Mouse (Mus musculus) liver, postnatal 0 days (tissue): ENCODE measurements around the gene Med8.

ENCODE experiments used
- CTCF ChIP-seq: sonication (generic); IDR thresholded peaks from 2 replicates; pipeline ENCODE4 v1.5.1; 2016; ENCODE audit warnings: antibody characterized with exemption, low read depth
- EP300 ChIP-seq: IDR thresholded peaks from 2 replicates; pipeline ENCODE4 v1.6.1; 2016; ENCODE audit warnings: antibody characterized with exemption, low read depth, mild to moderate bottlenecking

DNA sequence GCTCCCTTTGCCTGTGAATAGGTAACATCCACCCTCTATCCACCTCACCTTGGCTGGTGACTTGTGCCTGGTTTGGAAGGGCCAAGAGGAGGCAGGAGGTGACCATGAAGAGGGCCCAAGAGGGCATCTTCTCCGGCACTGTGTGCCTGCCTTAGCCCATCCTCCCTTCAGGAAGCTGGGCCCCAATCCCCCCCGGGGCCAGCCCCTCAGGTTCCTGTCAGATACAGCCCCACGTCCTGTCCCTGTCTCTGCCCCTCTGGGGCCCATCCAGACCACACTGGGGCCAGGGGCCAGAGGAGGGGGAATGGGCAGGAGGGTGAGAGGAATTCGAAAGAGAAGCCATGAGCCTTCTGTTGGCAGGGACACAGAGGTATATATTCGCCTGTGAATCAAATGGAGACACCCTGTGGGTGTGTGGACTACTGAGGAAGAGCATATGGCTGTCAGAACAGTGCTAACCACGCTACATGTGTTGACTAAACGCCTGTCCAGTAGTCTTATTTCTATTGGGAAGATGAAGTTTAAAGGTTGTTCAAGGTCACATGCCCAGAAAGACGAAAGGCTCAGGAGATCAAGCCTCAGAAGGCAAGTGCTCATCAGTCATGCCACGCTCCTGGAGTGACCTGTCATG is 48.3 kb downstream of the Med8 start, which contains the start of gene Mpl:
- TF ChIP-seq EP300 (no peak), CTCF (no peak)
